Mouse (Mus musculus) forebrain, embryonic 13.5 days (tissue): ENCODE results near the gene Rabepk. TPM values are rescaled to one million over a fixed set of nuclear protein-coding genes. Genes with fewer than 3 reads are reported as not detected.
A peak's percentile ranks its signal among the peaks of the same experiment; 100 is the strongest.

ENCODE experiments used
- ATAC-seq: fragments of 200-750 bp; cut with Nextera tagmentation; 2 replicates; pipeline ENCODE4 v1.8.0; 2017
- H3K27ac ChIP-seq: fragments of 300-500 bp; sonication (generic); 2 replicates; pipeline ENCODE4 v1.5.1; 2015; ENCODE audit warnings: inconsistent platforms, mild to moderate bottlenecking, moderate library complexity
- H3K27me3 ChIP-seq: fragments of 300-500 bp; sonication (generic); 2 replicates; pipeline ENCODE4 v1.6.1; 2015; ENCODE audit warnings: mild to moderate bottlenecking, inconsistent platforms
- H3K36me3 ChIP-seq: fragments of 300-500 bp; sonication (generic); 2 replicates; pipeline ENCODE4 v1.6.1; 2015; ENCODE audit warnings: mild to moderate bottlenecking, inconsistent platforms; ENCODE audit not compliant: poor library complexity, severe bottlenecking
- H3K4me1 ChIP-seq: fragments of 300-500 bp; sonication (generic); 2 replicates; pipeline ENCODE4 v1.6.1; 2015; ENCODE audit warnings: inconsistent platforms
- H3K4me2 ChIP-seq: fragments of 300-500 bp; sonication (generic); 2 replicates; pipeline ENCODE4 v1.6.1; 2015; ENCODE audit warnings: inconsistent platforms, mild to moderate bottlenecking, moderate library complexity
- H3K4me3 ChIP-seq: fragments of 300-500 bp; sonication (generic); 2 replicates; pipeline ENCODE4 v1.5.1; 2015; ENCODE audit warnings: mild to moderate bottlenecking, inconsistent platforms
- H3K9ac ChIP-seq: fragments of 300-500 bp; sonication (generic); 2 replicates; pipeline ENCODE4 v1.6.1; 2015; ENCODE audit warnings: mild to moderate bottlenecking, inconsistent platforms
- H3K9me3 ChIP-seq: fragments of 300-500 bp; sonication (generic); replicated peaks from 2 replicates; pipeline ENCODE4 v1.6.1; 2016; ENCODE audit warnings: inconsistent platforms
- WGBS: fragments of 180-500 bp; shearing (Covaris S2); methylation state at CpG from one replicate; pipeline ENCODE4 v1.1.7; 2015; 5-methylcytosine and 5-hydroxymethylcytosine counted together
- polyA plus RNA-seq: library from polyadenylated mRNA; unstranded; fragments of >200 nt; fragmentation: Nextera tagmentation; extraction: Ambion mirVana; gene quantifications from 2 replicates; pipeline ENCODE4 v1.2.1, GENCODE M21; 2015

Gene Rabepk
- polyA plus RNA-seq, 1 experiment from 2014 or later, result 29.8 TPM

DNA sequence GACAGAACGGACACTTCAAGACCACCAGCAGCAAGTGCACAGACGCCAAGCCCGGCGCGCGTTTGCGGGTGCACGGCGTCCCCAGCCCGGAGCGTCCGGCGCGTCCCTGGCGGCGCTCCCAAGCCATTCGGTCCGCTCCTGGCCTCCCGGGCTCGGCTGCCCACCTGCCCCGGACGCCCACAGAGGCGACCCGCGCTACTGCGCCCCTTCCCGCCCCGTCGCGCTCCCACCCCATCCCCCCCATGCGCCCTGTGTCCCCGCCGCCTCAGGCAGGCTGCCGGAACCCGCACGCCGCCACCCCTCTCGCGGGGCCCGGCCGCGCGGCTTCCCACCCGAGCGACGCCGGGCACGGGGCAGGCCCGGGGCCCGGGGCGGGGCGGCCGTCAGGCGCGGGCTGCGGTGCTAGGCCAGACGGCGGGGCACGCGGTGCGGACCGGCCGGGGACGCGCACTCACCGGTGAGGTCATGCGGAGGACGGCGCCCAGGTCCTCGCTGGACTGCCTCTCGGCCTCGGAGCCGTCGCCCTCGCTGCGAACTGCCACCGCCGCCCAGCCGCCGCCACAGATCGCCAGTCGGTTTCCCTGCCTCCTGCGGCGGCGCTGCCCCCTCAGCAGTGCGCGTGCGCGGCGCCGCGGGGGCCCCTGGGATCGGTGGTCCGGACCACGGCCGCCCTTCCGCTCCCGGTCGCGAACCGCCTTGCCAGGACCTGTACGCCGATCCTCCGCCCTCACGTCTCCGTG, 45.7 kb downstream of the Rabepk start:
- WGBS, result under 1% methylated on average over 96 of the region's 106 CpGs
- H3K9me3 ChIP-seq, result no peaks in the 10 kb centered on the region
- H3K36me3 ChIP-seq, result no peaks in the 10 kb centered on the region
- peak overlapping the region; percentile 94 for H3K27ac ChIP-seq
- H3K4me2 ChIP-seq, result peak overlapping the region; percentile 76
- H3K4me3 ChIP-seq, result peak overlapping the region; percentile 95
- peak; percentile 94 for ATAC-seq
- H3K27me3 ChIP-seq, result no peaks in the 10 kb centered on the region; the same call in 1 of the 2 replicates
- peak overlapping the region; percentile 98 for H3K9ac ChIP-seq
- peaks cover 28% of the 10 kb centered on the region for H3K4me1 ChIP-seq

DNA sequence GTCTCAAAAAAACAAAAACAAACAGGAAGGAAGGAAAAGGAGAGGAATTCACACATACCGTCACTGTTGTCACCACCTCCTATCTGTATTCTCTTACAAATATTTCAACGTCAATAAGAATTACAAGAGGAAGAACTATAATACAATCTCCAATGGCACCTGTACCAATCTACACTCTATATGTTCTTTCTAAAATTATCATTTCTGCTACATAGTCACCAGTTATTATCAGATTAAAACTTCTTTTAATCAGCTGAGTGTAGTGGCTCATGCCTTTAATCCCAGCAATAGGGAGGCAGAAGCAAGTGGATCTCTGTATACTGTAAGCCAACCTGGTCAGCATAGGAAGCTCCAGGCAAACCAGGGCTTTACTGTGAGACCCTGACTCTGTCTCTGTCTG, 49.5 kb downstream of the Rabepk start:
- no peak overlapping the region for H3K27ac ChIP-seq
- no peaks in the 10 kb centered on the region for H3K9me3 ChIP-seq
- H3K4me2 ChIP-seq, result no peak overlapping the region
- H3K9ac ChIP-seq, result no peak overlapping the region
- WGBS, result 85% methylated on average over 2 of the region's 2 CpGs
- H3K4me1 ChIP-seq, result peaks cover 27% of the 10 kb centered on the region
- no peak overlapping the region for H3K4me3 ChIP-seq
- peaks cover 10% of the 10 kb centered on the region; the same call in 1 of the 2 replicates for H3K36me3 ChIP-seq
- H3K27me3 ChIP-seq, result no peaks in the 10 kb centered on the region
- ATAC-seq, result no peak

DNA sequence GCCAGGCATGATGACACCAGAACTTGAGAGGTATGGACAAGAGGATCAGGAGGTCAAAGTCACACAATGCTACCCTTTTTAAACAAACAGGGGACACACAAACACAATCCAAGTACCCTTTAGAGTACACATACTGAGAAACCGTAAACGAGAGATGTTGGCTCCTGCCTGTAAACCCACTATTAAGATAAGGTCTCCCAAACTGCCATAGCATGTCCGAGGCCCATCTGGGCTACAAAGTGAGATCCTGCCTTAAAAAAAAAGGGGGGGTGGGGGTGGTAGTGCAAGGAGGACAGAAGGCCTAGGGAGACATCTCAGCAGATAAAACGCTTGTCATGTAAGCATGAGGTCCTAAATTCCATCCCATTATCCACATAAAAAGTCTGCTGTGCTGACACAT, 51.2 kb downstream of the Rabepk start:
- no peak for ATAC-seq
- peaks cover 22% of the 10 kb centered on the region for H3K4me1 ChIP-seq
- H3K9me3 ChIP-seq, result no peaks in the 10 kb centered on the region
- no peak overlapping the region for H3K4me2 ChIP-seq
- no peaks in the 10 kb centered on the region for H3K27me3 ChIP-seq
- WGBS, result 92% methylated on average over 4 of the region's 4 CpGs
- no peak overlapping the region for H3K9ac ChIP-seq
- H3K4me3 ChIP-seq, result no peak overlapping the region
- peaks cover 12% of the 10 kb centered on the region; the same call in 1 of the 2 replicates for H3K36me3 ChIP-seq
- no peak overlapping the region for H3K27ac ChIP-seq

DNA sequence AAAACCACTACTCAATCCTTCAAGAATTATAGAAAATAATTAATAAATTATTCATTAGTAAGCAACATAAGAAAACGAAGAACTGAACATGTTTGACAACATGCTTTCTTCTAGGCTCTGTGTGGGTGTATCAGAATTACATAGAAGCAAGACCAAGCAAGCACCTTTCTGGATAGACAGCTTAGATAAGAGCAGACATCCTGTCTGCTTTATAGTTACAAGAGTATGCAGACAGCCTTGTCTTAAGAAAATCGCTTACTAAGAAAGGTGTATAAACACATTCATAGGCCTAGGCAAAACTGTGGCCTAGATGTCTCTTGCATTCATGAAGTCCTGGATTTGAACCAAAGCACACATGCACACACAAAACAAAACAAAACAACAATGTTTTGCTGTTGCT, 54.0 kb downstream of the Rabepk start:
- Histone ChIP-seq H3K4me2 (no peak overlapping the region), H3K4me1 (no peaks in the 10 kb centered on the region; the same call in 1 of the 2 replicates), H3K4me3 (no peak overlapping the region), H3K27ac (no peak overlapping the region), H3K27me3 (no peaks in the 10 kb centered on the region), H3K36me3 (peaks cover 18% of the 10 kb centered on the region; the same call in 1 of the 2 replicates), H3K9ac (no peak overlapping the region), H3K9me3 (no peaks in the 10 kb centered on the region)
- ATAC-seq, result no peak
- WGBS, result 96% methylated on average over 2 of the region's 2 CpGs

DNA sequence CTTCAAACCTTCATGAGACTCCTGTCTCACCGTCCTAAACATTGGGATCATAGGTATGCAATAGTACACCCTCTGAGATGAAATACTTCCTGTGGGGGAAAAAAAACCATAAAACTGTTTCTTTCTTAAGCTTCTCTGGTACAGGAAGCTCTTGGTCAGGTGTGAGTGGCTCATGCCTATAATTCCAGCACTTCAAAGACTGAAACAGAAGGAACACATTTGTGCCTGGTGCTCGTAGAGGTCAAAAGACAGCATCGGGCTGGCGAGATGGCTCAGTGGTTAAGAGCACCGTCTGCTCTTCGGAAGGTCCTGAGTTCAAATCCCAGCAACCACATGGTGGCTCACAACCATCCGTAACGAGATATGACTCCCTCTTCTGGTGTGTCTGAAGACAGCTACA, 55.2 kb downstream of the Rabepk start:
- no peaks in the 10 kb centered on the region for H3K9me3 ChIP-seq
- no peak overlapping the region for H3K9ac ChIP-seq
- ATAC-seq, result no peak
- H3K27ac ChIP-seq, result no peak overlapping the region
- WGBS, result 97% methylated on average over 8 of the region's 8 CpGs
- H3K27me3 ChIP-seq, result no peaks in the 10 kb centered on the region
- H3K4me2 ChIP-seq, result no peak overlapping the region
- no peaks in the 10 kb centered on the region for H3K4me1 ChIP-seq
- peaks cover 18% of the 10 kb centered on the region; the same call in 1 of the 2 replicates for H3K36me3 ChIP-seq
- no peak overlapping the region for H3K4me3 ChIP-seq

DNA sequence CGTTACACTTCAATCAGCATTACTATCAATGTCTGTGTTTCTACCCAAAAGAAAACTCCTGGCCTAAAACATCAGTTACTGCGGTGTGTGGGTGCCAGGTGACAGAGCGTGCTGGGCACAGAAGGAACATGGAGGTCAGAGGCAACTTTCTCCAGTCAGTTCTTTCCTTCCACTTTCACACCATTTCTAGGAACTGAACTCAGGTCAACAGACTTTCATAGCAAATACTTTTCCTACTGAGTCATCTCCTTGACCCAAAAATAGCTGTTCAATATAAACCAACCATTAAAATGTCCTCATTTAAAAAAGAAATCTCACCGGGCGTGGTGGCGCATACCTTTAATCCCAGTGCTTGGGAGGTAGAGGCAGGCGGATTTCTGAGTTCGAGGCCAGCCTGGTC, 57.0 kb downstream of the Rabepk start:
- Histone ChIP-seq H3K9me3 (no peaks in the 10 kb centered on the region), H3K36me3 (peaks cover 18% of the 10 kb centered on the region; the same call in 1 of the 2 replicates), H3K4me2 (no peak overlapping the region), H3K4me3 (no peak overlapping the region), H3K9ac (no peak overlapping the region), H3K27me3 (no peaks in the 10 kb centered on the region), H3K27ac (no peak overlapping the region), H3K4me1 (no peaks in the 10 kb centered on the region)
- ATAC-seq, result no peak
- WGBS, result 96% methylated on average over 8 of the region's 8 CpGs

DNA sequence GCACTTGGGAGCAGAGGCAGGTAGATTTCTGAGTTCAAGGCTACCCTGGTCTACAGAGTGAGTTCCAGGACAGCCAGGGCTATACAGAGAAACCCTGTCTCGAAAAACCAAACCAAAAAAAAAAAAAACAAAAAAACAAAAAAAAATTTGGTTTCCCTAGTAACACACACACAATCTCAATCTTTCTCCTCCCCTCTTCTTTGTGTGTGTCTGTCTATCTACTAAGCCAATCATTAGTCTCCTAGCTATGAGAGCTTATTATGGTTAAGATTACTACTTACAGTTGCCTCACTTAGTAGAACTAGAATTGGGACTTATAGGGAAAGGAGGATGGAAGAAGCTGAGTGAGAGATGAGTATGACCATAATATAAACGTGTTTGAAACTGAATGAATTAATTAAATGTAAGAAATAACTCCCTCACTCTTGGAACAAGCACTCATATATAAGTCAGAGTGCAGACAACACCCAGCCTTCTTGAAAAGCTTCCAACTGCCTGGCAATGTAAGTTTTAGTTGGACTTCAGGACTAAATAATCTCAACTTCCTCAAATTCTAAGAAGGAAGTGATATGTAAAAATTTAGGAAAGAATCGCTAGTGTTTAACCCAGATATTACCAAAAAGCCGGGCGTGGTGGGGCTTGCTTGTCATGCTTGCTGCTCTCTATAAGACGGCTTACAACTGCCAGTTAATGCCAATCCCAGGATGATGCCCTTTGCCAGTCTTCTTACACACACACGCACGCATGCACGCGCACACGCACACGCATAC, 58.1 kb downstream of the Rabepk start:
- Histone ChIP-seq H3K9me3 (no peaks in the 10 kb centered on the region), H3K9ac (no peak overlapping the region), H3K4me1 (no peaks in the 10 kb centered on the region), H3K27me3 (no peaks in the 10 kb centered on the region), H3K27ac (no peak overlapping the region), H3K36me3 (peaks cover 14% of the 10 kb centered on the region; the same call in 1 of the 2 replicates), H3K4me2 (no peak overlapping the region), H3K4me3 (no peak overlapping the region)
- ATAC-seq, result no peak
- 92% methylated on average over 12 of the region's 12 CpGs for WGBS

DNA sequence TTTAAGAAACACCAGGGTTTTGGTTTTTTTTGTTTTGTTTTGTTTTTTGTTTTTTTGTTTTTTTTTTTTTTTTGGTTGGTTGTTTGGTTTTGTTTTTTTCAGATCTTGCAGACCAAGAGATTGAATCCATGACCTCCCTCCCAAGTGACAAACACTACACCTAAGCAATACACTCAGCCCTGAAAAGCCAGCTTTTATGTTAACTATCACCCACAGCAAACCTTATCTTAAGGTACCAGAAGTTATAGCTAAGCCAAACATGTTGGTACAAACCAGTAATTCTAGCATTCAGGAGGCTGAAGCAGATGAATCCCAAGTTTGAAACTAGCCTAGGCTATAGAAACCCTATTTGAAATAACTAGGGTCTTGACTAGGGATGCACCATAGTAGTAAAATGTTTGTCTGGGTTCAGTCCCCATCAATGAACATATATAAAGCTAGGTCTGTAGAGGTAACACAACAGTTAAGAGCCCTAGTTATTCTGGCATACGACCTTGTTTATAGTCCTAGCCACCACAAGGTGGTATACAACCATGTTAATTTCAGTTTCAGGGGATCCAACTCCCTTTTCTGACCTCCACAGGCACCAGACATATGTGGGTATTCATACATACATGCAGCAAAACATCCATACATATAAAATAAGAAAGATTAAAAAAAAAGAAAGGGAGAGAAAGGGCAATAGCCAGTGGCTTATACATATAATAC, 59.9 kb downstream of the Rabepk start:
- Histone ChIP-seq H3K27me3 (no peaks in the 10 kb centered on the region), H3K4me1 (no peaks in the 10 kb centered on the region), H3K4me3 (no peak overlapping the region), H3K9me3 (no peaks in the 10 kb centered on the region), H3K4me2 (no peak overlapping the region), H3K27ac (no peak overlapping the region), H3K9ac (no peak overlapping the region), H3K36me3 (peaks cover 8% of the 10 kb centered on the region; the same call in 1 of the 2 replicates)
- ATAC-seq, result no peak
- WGBS, result 72% methylated on average over 1 of the region's 1 CpGs

DNA sequence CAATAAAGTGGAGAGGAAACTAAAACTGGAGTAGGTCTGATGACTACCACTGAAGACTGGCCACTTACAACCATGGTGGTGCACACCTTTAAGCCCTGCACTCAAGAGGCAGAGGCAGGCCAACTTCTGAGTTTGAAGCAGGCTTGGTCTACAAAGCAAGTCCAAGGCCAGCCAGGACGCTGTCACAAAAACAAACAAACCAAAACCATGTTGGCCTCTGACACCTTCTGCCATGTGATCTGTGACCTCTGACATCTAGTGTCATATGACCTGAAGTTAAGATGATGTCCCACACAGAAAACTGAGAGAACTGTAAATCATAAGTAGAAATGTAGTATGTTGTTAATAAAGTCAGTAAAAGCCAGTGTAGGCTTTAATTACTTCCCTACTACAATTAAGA, 61.8 kb downstream of the Rabepk start:
- Histone ChIP-seq H3K27ac (no peak overlapping the region), H3K4me1 (no peaks in the 10 kb centered on the region), H3K27me3 (no peaks in the 10 kb centered on the region), H3K4me3 (no peak overlapping the region), H3K9ac (no peak overlapping the region), H3K9me3 (no peaks in the 10 kb centered on the region), H3K36me3 (peaks cover 5% of the 10 kb centered on the region; the same call in 1 of the 2 replicates), H3K4me2 (no peak overlapping the region)
- WGBS, result 92% methylated on average over 1 of the region's 1 CpGs
- no peak for ATAC-seq

DNA sequence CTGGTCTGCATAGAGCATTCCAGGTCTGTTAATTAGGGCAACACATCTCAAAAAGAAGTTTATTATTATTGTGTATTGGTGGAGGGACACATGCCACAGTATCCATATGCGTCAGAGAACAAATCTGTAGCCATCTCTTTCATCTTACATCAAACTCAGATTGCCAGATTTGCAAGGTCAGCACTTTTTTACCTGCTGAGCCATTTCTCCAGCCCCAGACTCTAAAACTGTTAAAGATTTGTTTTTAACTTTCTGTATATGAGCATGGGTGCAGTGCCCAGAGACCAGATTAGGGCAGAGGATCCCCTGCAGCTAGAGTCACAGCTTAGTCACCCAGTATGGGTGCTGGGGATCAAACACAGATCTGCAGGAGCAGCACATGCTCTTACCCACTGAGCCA, 63.1 kb downstream of the Rabepk start:
- H3K9me3 ChIP-seq, result no peaks in the 10 kb centered on the region
- no peak overlapping the region for H3K4me2 ChIP-seq
- H3K4me1 ChIP-seq, result no peaks in the 10 kb centered on the region
- H3K27me3 ChIP-seq, result no peaks in the 10 kb centered on the region
- H3K9ac ChIP-seq, result no peak overlapping the region
- H3K27ac ChIP-seq, result no peak overlapping the region
- no peak for ATAC-seq
- WGBS, result 79% methylated on average over 1 of the region's 1 CpGs
- no peaks in the 10 kb centered on the region for H3K36me3 ChIP-seq
- H3K4me3 ChIP-seq, result no peak overlapping the region
